Mouse (Mus musculus): ENCODE data around the gene Gm10799.

DNA sequence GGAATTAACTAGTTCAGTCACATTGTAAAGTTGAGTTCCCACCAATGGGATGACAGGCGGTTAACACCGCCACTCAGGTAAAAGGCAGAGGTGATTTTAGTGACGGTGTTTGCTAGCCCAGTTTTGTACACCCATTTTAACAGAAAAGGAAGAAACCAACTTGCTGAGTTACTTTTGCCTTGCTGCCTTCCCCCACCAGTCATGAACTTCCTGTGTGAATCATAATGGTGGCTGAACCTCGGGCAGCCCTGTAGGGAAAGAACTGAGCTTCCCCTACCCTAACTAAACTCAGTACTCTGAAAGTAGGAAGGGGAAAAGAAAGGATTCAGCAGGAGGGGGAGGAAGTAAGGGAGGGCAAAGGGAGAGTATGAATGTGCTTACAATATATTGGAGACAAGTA lies 41.7 kb upstream of the Gm10799 start:
- TF ChIP-seq POLR2A (IDR thresholded peaks at IDR 0.05; ENCODE audit: insufficient read depth, low read depth, low read length) (no peak), CTCF (IDR thresholded peaks at IDR 0.05; ENCODE audit: insufficient read depth, low read depth, low read length) (no peak)
